Mouse (Mus musculus) retina, embryonic 14.5 days (tissue): Measurements from ENCODE around the gene Fgfr2.
"Not testable (repeated sequence)": the region's sequence is repeated elsewhere in the genome, so short reads cannot be mapped to it uniquely, and the experiment has no call there.

Experiments
- DNase-seq: peaks from one replicate; pipeline ENCODE4 v3.0.0-alpha.2; 2015; ENCODE audit warnings: low spot score

The Fgfr2 gene

DNA sequence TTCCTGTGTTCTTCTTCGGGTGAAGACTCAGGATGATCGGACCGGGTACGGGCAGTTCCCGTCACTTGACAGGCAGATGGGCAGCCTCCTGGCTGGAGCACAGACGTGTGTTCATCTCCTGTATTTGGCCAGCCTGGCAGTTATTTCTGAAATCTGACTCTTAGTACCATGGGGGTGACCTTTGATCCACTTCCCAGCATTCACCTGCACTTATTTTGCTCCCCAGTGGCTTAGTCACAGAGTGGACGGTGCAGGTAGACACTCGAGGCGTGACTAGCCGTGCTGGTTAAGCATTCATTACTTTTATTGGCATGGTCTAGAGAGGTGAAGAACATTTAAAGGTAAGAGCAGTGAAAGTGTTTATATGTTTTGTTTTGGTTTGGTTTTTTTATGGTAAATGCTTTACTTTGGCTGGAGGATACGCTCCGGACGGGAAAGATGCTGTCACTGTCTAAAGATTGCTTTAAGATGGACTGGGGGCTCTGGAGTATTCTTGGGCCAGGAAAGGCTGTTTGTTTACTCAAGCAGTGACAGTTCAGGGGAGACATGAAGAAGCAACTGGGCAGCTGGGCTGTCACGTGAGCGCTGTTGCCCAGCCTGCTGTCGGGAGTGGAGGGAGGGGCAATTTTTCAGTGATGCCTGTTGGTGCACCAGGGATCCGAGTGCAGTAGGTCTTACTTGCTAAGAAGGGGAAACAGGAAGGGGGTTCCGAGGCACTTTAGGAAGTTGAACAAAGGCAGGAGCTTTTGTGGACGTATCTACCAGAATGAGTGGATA lies 2526.9 kb downstream of the Fgfr2 start:
- peak; percentile 56 for DNase-seq

DNA sequence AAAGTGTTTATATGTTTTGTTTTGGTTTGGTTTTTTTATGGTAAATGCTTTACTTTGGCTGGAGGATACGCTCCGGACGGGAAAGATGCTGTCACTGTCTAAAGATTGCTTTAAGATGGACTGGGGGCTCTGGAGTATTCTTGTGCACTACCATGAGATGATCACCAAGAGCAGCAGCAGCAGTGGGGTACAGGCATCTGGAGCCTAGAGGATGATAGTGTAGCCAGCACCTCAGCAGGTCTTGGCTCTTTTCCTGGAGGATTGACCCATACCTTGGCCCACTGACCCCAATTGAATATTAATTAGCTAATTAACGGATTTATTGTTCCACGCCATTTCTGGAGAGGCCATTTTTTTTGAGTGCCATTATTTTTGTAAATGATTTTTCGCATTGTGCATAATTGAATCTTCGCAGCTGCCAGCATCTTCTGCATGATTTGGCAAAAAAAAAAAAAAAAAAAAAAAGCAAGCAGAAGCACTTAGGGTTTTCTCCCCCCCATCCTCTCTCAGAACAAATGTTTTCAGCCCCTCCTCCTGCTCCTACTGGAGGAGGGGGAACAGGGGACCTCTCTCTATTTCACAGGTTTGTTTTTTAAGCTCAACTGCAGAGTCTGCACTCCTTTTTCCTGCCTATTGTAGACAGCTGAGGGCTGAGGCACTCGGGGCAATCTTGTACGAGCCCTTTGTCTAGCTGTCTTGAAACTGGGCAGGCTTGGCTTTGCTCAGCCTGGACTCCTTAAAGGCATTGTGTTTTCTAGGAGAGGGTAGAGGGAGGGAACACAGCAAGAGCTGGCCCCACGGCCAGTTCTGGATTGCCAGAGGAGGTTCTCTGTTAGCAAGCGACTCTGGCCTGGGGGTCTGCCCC lies 2529.5 kb downstream of the Fgfr2 start:
- DNase-seq, result peak; percentile 84

DNA sequence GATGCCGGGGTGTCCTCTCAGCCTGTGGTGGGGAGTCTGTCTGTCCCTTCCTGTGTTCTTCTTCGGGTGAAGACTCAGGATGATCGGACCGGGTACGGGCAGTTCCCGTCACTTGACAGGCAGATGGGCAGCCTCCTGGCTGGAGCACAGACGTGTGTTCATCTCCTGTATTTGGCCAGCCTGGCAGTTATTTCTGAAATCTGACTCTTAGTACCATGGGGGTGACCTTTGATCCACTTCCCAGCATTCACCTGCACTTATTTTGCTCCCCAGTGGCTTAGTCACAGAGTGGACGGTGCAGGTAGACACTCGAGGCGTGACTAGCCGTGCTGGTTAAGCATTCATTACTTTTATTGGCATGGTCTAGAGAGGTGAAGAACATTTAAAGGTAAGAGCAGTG lies 2530.2 kb downstream of the Fgfr2 start:
- DNase-seq, result not testable (repeated sequence)

DNA sequence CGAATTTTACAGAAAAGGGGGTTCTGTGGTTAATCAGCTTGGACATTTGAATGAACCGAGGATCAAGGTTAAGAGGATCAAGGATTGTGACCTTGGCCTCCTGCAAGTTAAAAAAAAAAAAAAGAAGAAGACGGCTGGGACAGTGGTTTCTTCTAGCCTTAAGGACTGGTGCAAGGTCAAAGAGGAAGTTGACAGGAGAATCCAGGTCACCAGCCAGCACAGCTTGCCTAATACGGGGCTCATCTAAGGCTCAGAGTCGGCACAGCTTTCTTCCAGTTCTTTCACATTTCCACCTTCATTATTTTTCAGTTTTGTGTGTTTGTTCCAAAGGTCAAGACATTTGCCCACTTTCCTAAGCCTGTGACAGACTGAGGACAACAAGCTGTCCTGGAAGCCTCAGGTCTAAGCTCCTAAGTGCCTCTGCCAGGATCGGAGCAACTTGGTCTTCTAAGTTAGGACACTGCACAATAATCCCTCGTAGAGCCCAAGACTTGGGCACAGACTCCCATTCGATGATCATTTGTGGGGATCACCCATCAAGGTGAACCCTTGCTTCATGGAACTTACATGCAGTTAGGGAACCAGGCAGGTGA lies 2532.2 kb downstream of the Fgfr2 start:
- peak; percentile 15 for DNase-seq

DNA sequence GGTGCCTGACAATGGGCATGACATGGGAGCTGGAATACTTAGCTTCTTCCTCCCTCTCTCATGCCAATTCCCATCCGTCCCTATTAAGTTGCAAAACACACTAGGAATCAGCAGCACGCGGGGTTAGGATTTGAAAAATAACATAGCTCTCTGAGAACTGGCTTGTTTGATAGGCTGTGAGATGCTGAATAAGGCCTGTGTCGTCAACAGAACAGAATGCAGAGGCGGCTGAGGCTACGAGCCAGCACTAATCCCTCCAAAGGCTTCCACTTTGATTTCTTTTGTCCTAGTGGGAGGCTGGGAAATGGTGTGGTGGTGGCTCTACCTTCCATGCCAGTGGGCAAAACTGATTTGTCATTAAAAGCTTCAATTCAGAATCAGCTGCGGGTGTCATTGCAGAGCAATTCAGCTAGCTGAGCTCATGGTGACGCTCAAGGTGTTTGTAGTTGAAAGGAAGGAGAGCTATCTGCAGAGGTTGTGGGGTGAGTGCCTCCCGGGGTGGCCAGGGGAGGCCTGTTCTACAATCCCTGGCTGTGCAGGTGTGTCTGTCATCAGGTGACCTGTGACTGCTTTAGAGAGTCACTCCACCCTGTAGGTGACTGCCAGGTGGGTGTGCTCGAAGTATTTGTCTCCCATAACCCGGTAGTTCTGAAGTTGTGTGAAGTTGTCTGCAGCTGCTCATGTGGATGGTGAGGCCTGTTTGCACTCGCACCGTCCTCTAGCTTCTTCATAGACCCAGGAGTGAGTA lies 2532.9 kb downstream of the Fgfr2 start:
- peak; percentile 34 for DNase-seq

DNA sequence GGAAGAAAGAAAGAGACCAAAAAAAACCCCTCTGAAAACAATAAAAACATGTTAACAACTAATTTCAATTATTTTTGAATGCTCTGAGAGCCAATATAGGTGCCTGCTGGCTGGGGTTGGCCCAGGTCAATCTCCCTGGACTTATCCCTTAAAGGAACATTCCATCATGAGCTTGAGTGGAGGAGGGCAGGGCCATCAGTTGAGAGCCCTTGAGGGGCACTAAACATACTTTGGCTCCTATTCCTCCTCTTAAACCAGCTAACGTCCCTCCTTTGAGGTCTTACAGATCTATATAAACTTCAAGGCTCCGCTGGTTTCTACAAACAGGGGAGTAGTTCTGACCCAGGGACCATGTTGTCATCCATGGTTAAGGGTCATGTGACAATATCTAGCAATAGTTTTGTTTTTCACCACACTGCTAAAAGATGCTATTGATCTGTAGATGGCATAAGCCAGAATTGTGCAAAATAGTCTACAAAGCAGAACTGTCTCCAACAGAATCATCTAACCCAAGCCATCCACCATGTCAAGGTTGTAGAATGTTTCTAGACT lies 2536.6 kb downstream of the Fgfr2 start:
- no peak for DNase-seq

DNA sequence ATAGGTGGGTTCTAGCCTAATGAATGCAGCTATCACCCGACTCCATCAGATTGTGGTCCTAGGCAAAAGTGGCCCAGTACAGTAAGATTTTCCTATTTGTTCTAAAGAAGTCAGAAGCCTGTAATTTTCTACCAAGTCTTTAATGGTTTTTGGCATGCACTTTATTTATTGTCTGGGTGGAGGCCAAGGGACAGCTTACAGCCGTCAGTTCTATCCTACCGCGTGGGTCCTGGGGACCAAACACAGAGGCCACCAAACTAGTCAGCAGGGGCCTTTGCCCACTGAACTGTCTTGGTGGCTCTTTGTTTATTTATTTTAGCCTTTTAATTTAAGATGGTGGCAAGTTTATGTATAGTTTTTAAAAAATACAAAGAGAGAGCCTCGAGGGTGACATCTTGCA lies 2544.5 kb downstream of the Fgfr2 start:
- no peak for DNase-seq

DNA sequence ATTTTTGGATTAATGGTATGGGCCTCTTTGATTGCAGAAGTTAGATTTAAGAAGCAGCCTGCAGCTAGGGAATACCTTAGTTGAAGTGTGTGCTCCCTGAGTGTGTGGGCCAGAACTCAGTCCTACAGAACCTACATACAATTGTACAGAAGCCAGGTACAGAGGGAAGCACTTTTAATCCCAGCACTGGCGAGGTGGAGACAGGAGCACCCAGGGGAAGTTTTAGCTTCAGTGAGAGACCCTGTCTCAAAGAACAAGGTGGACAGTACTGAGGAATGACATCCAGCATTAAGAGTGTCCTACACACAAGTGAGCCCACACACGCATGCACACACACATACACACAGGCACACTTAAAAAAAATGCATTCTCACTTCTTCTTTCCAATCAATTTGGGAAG lies 2545.1 kb downstream of the Fgfr2 start:
- no peak for DNase-seq

DNA sequence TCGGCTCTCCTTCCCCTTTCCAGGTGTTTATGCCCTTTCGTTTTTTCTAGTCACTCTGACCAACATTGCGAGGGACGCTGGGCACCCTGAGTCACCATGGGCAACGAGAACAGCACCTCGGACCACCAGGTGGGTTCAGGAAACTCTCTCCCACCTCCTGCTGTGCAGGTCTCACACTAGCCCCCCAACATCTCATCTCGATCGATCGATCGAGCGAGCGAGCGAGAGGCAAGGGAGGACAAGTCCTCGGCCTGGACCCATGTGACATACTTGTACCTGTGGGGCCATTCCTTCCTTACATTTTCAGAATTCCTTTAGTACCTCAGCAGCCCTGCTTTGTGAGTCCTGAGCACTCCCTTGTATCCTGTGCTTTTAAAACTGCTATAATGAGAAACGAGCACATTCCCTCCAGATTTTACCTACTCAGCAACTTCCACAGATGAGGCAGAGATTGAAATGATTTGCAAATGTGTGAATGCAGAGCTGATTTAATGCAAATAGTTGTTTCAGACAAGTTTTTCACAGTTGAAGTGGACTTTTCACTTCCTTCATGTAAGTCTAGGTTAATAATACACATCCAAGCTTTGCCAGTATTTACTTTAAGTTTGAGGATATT lies 2545.7 kb downstream of the Fgfr2 start, which contains the start of gene Tacc2:
Gene Tacc2, plus strand, starts transcription at position 51 of the 616 bp plus-strand sequence.
- no peak for DNase-seq

DNA sequence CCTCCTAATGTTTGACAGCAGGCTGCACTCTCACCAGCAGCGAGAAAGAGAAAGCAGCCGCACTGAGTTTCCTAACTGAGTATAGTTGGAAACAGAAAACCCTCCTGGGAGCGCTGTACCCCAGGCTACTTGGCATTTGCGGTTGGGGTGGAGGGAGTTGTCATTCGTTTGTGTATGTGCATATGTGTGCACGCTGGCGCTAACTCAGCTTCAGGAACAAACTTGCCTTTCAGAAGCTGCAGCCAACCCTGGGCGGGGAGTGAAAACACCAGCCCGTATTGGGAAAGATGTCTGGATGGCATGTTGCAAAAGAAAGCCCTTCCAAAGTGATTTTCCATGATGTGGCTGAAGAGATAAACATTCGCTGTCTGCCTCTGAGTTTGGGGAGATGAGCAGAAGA lies 2546.2 kb downstream of the Fgfr2 start:
- DNase-seq, result no peak

DNA sequence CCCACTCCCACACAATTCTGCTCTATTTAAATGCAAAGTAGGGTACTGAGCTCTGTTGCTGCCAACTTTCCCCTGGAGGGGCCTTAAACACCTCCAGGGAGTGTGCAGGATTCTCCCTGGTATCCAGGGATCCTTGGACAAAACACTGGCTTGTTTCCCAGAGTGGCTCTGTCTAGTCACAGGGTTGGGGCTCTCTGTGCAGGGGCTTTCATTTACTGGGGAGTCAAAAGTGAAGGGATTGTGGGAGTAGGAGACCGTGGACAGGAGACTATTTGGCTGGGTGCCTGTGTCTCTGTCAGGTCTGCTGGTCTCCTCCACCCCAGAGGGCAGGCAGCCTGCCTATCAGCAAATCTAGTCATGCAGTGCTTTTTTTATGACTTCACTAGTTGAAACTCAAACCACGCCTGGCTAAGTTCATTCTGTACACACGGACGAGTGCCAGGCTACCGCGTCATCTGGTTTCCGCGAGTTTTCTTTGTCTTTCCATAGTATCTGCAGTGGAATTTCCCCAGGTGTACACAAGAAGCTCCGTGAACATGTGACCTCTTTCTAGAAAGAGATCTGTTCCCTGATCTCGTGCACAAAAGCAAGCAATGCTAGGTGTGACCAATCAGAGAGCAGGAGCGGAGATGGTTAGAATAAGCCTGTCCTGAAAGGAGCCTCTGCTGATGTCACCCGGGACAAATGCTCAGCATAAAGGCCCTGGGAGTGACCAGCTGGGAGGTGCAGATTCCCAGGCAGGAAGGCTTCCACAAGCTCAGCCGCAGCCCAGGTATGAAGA lies 2548.7 kb downstream of the Fgfr2 start:
- DNase-seq, result no peak

DNA sequence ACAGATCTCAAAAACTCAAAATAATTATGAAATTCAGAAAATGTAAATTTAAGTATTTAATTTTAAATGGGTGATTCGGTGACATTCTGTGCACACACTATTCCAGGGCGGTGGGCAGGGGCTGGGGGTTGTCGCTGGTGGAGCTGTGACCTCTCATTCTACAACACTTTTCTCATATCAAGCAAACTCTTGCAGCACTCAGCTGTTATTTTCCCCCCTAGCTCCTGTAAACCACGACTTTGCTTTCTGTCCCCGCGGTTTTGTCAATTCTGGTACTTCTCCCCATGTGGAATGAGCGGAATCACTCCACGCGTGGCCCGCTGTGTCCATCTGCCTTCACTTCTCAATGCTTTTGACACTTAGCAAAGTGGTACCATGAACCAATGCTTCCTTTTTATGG lies 2549.4 kb downstream of the Fgfr2 start:
- DNase-seq, result no peak

DNA sequence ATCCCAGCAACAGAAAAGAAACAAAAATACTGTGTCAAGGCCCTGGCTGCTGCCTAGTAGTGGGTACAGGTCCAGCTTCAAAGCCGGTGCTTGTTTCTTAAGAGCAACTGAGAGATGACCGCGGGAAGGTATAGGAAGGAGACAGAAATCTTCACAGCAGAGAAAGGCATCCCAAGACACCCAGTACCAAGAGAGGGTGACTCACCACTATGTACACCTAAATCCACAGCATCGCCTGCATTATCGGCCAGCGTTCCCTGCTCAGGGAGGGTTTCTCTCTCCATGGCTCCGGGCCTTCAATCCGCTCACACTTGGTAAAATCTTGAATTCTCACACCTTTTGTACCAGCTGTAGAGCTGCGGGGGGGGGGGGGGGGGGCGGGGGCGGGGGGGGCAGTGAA lies 2550.3 kb downstream of the Fgfr2 start, which contains the start of gene Nsmce4a:
Gene Nsmce4a, minus strand, starts transcription at position 298 of the 400 bp plus-strand sequence.
- DNase-seq, result no peak

DNA sequence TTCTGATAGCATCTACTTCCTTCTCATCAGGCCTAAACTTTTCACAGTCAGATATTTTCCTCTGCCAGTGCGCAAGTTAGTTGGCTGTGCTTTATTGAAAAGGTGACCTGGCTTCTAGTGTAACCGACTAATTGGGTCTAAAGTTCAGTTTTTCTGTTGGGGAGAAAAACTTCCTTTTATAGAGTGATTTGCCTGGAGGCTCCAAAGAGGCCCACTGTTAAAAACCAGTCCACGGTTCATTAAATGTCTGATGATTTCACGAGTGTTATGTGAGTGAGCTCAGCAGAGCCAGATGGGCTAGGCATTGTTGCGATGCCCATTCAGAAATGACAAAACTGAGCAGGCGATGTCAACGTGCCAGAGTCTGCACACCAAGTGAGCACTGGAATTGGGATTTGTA lies 2552.7 kb downstream of the Fgfr2 start:
- DNase-seq, result no peak

DNA sequence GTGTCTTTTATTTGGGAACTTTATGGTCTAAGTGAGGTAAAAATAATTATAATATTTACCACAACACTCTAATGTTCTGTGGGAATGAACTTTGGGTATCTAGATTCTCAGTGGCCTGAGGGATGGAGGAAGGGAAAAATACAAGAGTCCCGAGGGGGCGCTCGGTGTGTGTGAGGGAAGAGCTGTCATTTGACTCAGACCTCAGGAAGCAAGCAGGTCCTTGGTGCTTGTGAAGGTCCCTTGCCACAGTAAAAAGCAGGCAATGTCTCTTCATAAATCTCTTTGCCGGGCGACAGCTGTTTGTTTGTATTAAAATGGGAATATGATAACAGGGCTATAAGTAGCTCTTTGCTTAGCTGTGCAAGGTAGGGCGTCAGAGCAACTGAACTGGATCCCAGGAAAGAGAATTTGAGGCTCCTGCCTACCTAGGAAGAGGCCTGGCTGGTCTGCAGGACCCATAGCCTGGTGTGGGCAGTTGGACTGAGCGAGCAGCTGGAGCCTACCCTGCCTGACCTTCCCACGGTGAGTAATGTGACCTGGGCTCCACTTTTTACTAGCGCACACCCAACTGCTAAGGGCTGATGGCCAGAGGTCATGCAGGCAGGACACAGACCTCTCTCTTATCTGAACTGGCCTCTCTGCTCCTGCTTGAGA lies 2554.2 kb downstream of the Fgfr2 start:
- DNase-seq, result no peak

DNA sequence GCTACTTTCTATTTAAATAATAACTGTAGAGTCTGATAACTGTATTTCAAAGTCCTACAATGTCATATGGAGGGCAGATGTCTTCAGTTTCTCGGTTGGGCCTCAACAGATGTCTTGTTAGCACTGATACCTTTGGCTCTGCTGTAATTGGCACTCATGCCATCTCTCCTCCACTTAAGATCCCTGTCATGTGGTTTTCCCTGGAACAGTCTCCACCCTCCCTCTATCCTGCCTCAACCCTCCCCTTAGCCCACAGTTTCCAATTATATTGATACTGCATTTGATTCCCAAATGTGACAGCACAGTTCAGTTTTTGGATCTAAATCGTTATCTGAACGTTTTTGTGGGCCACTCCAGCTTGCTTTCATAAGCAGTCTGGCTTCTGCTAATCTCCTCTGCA lies 2558.6 kb downstream of the Fgfr2 start:
- DNase-seq, result no peak

DNA sequence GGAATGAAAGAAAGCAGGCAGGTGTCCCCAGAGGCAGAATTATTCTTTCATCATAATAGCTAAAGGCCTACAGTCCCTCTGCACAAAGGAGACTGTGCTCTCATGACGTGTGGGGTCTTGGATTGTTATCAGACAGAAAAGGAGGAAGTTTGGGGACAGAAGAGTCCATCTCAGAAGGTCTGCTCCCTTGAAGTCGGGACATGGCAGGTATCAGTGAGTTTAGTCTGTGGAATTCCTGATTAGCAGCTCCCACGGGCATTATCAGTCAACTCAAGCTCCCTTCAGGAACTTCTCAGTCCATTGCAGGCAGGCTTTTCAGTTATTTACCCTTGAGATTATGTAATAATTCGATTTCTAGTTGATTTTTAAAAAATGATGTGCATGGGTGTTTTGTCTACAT lies 2559.3 kb downstream of the Fgfr2 start:
- DNase-seq, result no peak

DNA sequence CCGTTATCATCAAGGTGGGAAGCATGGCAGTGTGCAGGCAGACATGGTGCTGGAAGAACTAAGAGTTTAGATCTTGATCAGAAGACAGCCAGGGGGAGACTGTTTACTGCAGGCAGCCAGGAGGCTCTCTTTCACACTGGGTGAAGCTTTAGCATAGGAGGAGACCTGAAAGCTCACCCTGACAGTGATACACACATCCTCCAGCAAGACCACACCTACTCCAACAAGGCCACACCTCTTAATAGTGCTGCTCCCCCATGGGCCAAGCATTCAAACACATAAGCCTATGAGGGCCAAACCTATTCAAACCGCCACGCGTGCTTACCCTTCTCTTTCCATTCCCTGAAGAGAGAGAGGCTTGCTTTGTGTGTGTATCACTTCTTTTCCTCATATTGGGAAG lies 2559.9 kb downstream of the Fgfr2 start:
- DNase-seq, result no peak

DNA sequence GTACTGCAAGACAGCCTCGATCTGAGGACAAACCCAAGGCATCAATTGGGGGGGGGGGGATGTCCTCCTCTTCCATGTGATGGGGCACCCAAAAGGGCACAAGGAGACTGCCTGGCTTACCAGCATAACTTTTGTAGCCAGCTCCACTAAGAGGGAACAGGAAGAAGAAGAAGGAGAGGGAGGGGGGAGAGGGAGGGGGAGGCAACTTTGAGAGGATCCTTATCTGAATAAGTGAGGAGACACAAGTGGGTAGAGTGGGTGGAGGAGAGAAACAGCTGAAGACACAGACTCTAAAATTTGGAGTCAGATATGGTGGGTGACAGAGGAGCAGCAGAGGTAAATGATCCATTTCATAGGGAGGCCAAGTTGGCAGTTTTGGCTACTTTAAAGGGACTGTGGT lies 2562.2 kb downstream of the Fgfr2 start:
- no peak for DNase-seq

DNA sequence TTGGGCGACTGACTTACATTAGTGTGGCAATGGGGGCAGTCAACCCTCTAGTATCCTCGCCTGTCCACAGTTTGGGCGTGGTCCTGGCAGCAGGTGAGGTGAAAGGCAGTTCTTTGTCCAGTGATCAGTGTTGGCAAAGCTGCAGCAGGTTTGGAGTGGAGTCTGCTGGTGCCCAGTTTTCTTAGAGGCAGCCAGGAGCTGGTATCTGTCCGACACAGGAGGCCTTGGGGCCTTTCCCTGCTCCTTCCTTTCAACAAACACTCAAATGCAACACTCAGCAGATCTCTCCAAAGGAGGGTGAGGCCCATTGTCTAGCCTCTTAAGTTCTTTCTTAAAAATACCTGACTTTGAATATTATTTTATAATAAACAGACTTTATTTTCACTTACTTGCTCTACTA lies 2564.6 kb downstream of the Fgfr2 start:
- DNase-seq, result no peak
